Mouse (Mus musculus) midbrain, embryonic 11.5 days (tissue): Measurements from ENCODE around the gene BC037034. TPM values are rescaled to one million over a fixed set of nuclear protein-coding genes. Genes with fewer than 3 reads are reported as not detected.

Experiments
- ATAC-seq: fragments of 200-750 bp; cut with Nextera tagmentation; 2 replicates; pipeline ENCODE4 v1.8.0; 2017; ENCODE audit warnings: moderate TSS enrichment, moderate library complexity; ENCODE audit not compliant: low FRiP score
- DNase-seq: peaks from one replicate; pipeline ENCODE4 v3.0.0; 2015; ENCODE audit warnings: low spot score; ENCODE audit errors: missing footprints
- H3K27ac ChIP-seq: fragments of 300-500 bp; sonication (generic); 2 replicates; pipeline ENCODE4 v1.5.1; 2014; ENCODE audit warnings: low read depth, low read length
- H3K27me3 ChIP-seq: fragments of 300-500 bp; sonication (generic); 2 replicates; pipeline ENCODE4 v1.6.1; 2014; ENCODE audit warnings: mild to moderate bottlenecking, low read length, moderate library complexity, mixed read lengths; ENCODE audit not compliant: control insufficient read depth, insufficient read depth
- H3K36me3 ChIP-seq: fragments of 300-500 bp; sonication (generic); 2 replicates; pipeline ENCODE4 v1.6.1; 2014; ENCODE audit warnings: mild to moderate bottlenecking, low read length, moderate library complexity, mixed read lengths; ENCODE audit not compliant: control insufficient read depth, insufficient read depth
- H3K4me1 ChIP-seq: fragments of 300-500 bp; sonication (generic); 2 replicates; pipeline ENCODE4 v1.6.1; 2014; ENCODE audit warnings: low read length; ENCODE audit not compliant: control insufficient read depth, insufficient read depth
- H3K4me2 ChIP-seq: fragments of 300-500 bp; sonication (generic); 2 replicates; pipeline ENCODE4 v1.6.1; 2014; ENCODE audit warnings: mild to moderate bottlenecking, moderate library complexity
- H3K4me3 ChIP-seq: fragments of 300-500 bp; sonication (generic); 2 replicates; pipeline ENCODE4 v1.5.1; 2014; ENCODE audit warnings: low read depth, low read length
- H3K9ac ChIP-seq: fragments of 300-500 bp; sonication (generic); 2 replicates; pipeline ENCODE4 v1.6.1; 2014; ENCODE audit warnings: low read length
- H3K9me3 ChIP-seq: fragments of 300-500 bp; sonication (generic); 2 replicates; pipeline ENCODE4 v1.6.1; 2016; ENCODE audit warnings: low read length; ENCODE audit not compliant: control insufficient read depth
- WGBS: fragments of 180-500 bp; shearing (Covaris S2); extraction: QIAGEN DNeasy Blood & Tissue Kit; methylation state at CpG from one replicate; pipeline ENCODE4 v1.1.7; 2014; 5-methylcytosine and 5-hydroxymethylcytosine counted together
- polyA plus RNA-seq: library from polyadenylated mRNA; unstranded; fragments of >200 nt; fragmentation: Nextera tagmentation; extraction: Ambion mirVana; gene quantifications from 2 replicates; pipeline ENCODE4 v1.2.1, GENCODE M21; 2014

Gene BC037034
- polyA plus RNA-seq, 1 experiment from 2014 or later = 5.0 TPM

GRCm38 (mm10) chr5:138258078-138258477 lies 5.8 kb downstream of the BC037034 start:
- H3K4me2 ChIP-seq = no peak overlapping the region
- H3K27me3 ChIP-seq = no peaks in the 10 kb centered on the region
- peaks cover 25% of the 10 kb centered on the region for H3K36me3 ChIP-seq
- no peak overlapping the region for H3K27ac ChIP-seq
- peaks cover 16% of the 10 kb centered on the region for H3K4me1 ChIP-seq
- ATAC-seq = no peak
- no peak overlapping the region for H3K9ac ChIP-seq
- H3K4me3 ChIP-seq = no peak overlapping the region
- H3K9me3 ChIP-seq = no peaks in the 10 kb centered on the region
- no peak for DNase-seq
- WGBS = 81% methylated on average over 3 of the region's 3 CpGs

GRCm38 (mm10) chr5:138257585-138257978 lies 6.3 kb downstream of the BC037034 start:
- Histone ChIP-seq H3K27me3 (no peaks in the 10 kb centered on the region), H3K9me3 (no peaks in the 10 kb centered on the region), H3K4me1 (peaks cover 11% of the 10 kb centered on the region), H3K4me2 (no peak overlapping the region), H3K4me3 (no peak overlapping the region), H3K27ac (no peak overlapping the region), H3K9ac (no peak overlapping the region), H3K36me3 (peaks cover 25% of the 10 kb centered on the region)
- ATAC-seq (no peak), DNase-seq (no peak)
- 97% methylated on average over 4 of the region's 4 CpGs for WGBS

- ATAC-seq (no peak), DNase-seq (no peak)
- H3K27me3 ChIP-seq = no peaks in the 10 kb centered on the region
- peaks cover 9% of the 10 kb centered on the region for H3K4me1 ChIP-seq
- no peak overlapping the region for H3K4me2 ChIP-seq
- no peak overlapping the region for H3K27ac ChIP-seq
- no peak overlapping the region for H3K4me3 ChIP-seq
- no peaks in the 10 kb centered on the region for H3K9me3 ChIP-seq
- no peak overlapping the region for H3K9ac ChIP-seq
- H3K36me3 ChIP-seq = peaks cover 25% of the 10 kb centered on the region
- 90% methylated on average over 10 of the region's 10 CpGs for WGBS
Observed at GRCm38 (mm10) chr5:138256966-138257584, 6.8 kb downstream of the BC037034 start.

- H3K9me3 ChIP-seq = no peaks in the 10 kb centered on the region
- WGBS = 26% methylated on average over 7 of the region's 7 CpGs
- DNase-seq (peak; percentile 89), ATAC-seq (peak; percentile 12; the same call in 1 of the 2 replicates)
- H3K27me3 ChIP-seq = no peaks in the 10 kb centered on the region
- peaks cover 9% of the 10 kb centered on the region for H3K4me1 ChIP-seq
- peak overlapping the region; percentile 67 for H3K4me2 ChIP-seq
- H3K36me3 ChIP-seq = peaks cover 17% of the 10 kb centered on the region
- peak overlapping the region; percentile 70 for H3K4me3 ChIP-seq
- peak overlapping the region; percentile 73 for H3K9ac ChIP-seq
- peak overlapping the region; percentile 30; the same call in 1 of the 2 replicates for H3K27ac ChIP-seq
Observed at GRCm38 (mm10) chr5:138256094-138256467, 7.8 kb downstream of the BC037034 start.

GRCm38 (mm10) chr5:138255353-138256093 lies 8.3 kb downstream of the BC037034 start, which contains the start of gene Lamtor4:
TSS of gene Lamtor4 (plus strand) at chr5:138255482.
- Histone ChIP-seq H3K9me3 (no peaks in the 10 kb centered on the region), H3K9ac (peak within 1 kb of the TSS; percentile 73), H3K4me2 (peak within 1 kb of the TSS; percentile 67), H3K36me3 (peaks cover 13% of the 10 kb centered on the region), H3K4me3 (peak within 1 kb of the TSS; percentile 70), H3K27ac (peak within 1 kb of the TSS; percentile 30; the same call in 1 of the 2 replicates), H3K27me3 (no peaks in the 10 kb centered on the region), H3K4me1 (peaks cover 9% of the 10 kb centered on the region)
- under 1% methylated on average over 38 of the region's 38 CpGs for WGBS
- DNase-seq (peak; percentile 95), ATAC-seq (peak; percentile 99)

GRCm38 (mm10) chr5:138253061-138253460 lies 10.8 kb downstream of the BC037034 start:
- Histone ChIP-seq H3K4me1 (peaks cover 9% of the 10 kb centered on the region), H3K36me3 (no peaks in the 10 kb centered on the region), H3K9ac (no peak overlapping the region), H3K4me3 (no peak overlapping the region), H3K9me3 (no peaks in the 10 kb centered on the region), H3K4me2 (no peak overlapping the region), H3K27ac (no peak overlapping the region), H3K27me3 (no peaks in the 10 kb centered on the region)
- no peak for DNase-seq
- WGBS = 87% methylated on average over 3 of the region's 3 CpGs
- ATAC-seq = no peak

- 83% methylated on average over 12 of the region's 12 CpGs for WGBS
- no peak for ATAC-seq
Observed at GRCm38 (mm10) chr5:138251144-138251543, 12.7 kb downstream of the BC037034 start.

GRCm38 (mm10) chr5:138241511-138241910 lies 22.3 kb downstream of the BC037034 start:
- Histone ChIP-seq H3K9ac (no peak overlapping the region), H3K27ac (no peak overlapping the region), H3K9me3 (no peaks in the 10 kb centered on the region), H3K27me3 (no peaks in the 10 kb centered on the region), H3K4me2 (no peak overlapping the region), H3K4me3 (no peak overlapping the region), H3K36me3 (no peaks in the 10 kb centered on the region), H3K4me1 (no peaks in the 10 kb centered on the region)
- WGBS = 36% methylated on average over 2 of the region's 2 CpGs
- DNase-seq = no peak
- ATAC-seq = no peak

More at GRCm38 (mm10) chr5:138251144-138251543, 12.7 kb downstream of the BC037034 start:
- Histone ChIP-seq H3K4me2 (no peak overlapping the region), H3K9ac (no peak overlapping the region), H3K9me3 (no peaks in the 10 kb centered on the region), H3K27me3 (no peaks in the 10 kb centered on the region), H3K4me1 (peaks cover 5% of the 10 kb centered on the region), H3K36me3 (no peaks in the 10 kb centered on the region), H3K4me3 (no peak overlapping the region), H3K27ac (no peak overlapping the region)
- DNase-seq = no peak

GRCm38 (mm10) chr5:138234224-138234623 lies 29.6 kb downstream of the BC037034 start:
- H3K9me3 ChIP-seq = no peaks in the 10 kb centered on the region
- H3K27me3 ChIP-seq = no peaks in the 10 kb centered on the region
- ATAC-seq = no peak
- no peak overlapping the region for H3K4me2 ChIP-seq
- H3K36me3 ChIP-seq = no peaks in the 10 kb centered on the region
- no peak for DNase-seq
- no peak overlapping the region for H3K27ac ChIP-seq
- H3K4me3 ChIP-seq = no peak overlapping the region
- no peak overlapping the region for H3K9ac ChIP-seq
- no peaks in the 10 kb centered on the region for H3K4me1 ChIP-seq
